ENCODE assay signal across 7 mouse cellular contexts in genomic region chr1:193370096-193370495, GRCm38 (mm10). TPM values are rescaled to one million over a fixed set of nuclear protein-coding genes. Genes with fewer than 3 reads are reported as not detected.
A peak's percentile ranks its signal among the peaks of the same experiment; 100 is the strongest.
DNase-seq lines count a peak whose midpoint lies in the region; ATAC-seq lines count a peak whose summit lies in the region.

Gene Camk1g (minus strand): TSS chr1:193370298.

- H3K4me1 ChIP-seq in forebrain, embryonic 13.5 days: peaks cover 35% of the 10 kb centered on the region
- H3K4me1 ChIP-seq in midbrain, embryonic 13.5 days (replicated peaks): peaks cover 40% of the 10 kb centered on the region

- peak within 1 kb of the TSS; percentile 45; the same call in 1 of the 2 replicates for H3K27ac ChIP-seq in forebrain, embryonic 13.5 days
- peak within 1 kb of the TSS; percentile 76 for H3K27ac ChIP-seq in midbrain, embryonic 13.5 days

- no peaks in the 10 kb centered on the region for H3K27me3 ChIP-seq in forebrain, embryonic 13.5 days
- no peaks in the 10 kb centered on the region for H3K27me3 ChIP-seq in midbrain, embryonic 13.5 days

- ATAC-seq in forebrain, embryonic 13.5 days: peak; percentile 88
- peak; percentile 93 for ATAC-seq in midbrain, embryonic 13.5 days

- WGBS in forebrain, embryonic 13.5 days: 0% methylated on average over 2 of the region's 2 CpGs
- 0% methylated on average over 2 of the region's 2 CpGs for WGBS in midbrain, embryonic 13.5 days

- H3K9ac ChIP-seq in forebrain, embryonic 13.5 days: peak within 1 kb of the TSS; percentile 72
- H3K9ac ChIP-seq in midbrain, embryonic 13.5 days (replicated peaks): peak within 1 kb of the TSS; percentile 77

- H3K4me3 ChIP-seq in forebrain, embryonic 13.5 days: peak within 1 kb of the TSS; percentile 48
- peak within 1 kb of the TSS; percentile 63 for H3K4me3 ChIP-seq in midbrain, embryonic 13.5 days (replicated peaks)

- H3K9me3 ChIP-seq in forebrain, embryonic 13.5 days (replicated peaks): no peaks in the 10 kb centered on the region
- H3K9me3 ChIP-seq in midbrain, embryonic 13.5 days: no peaks in the 10 kb centered on the region

- no peaks in the 10 kb centered on the region for H3K36me3 ChIP-seq in forebrain, embryonic 13.5 days (ENCODE audit: poor library complexity, severe bottlenecking)
- no peaks in the 10 kb centered on the region for H3K36me3 ChIP-seq in midbrain, embryonic 13.5 days

- peak within 1 kb of the TSS; percentile 77 for H3K4me2 ChIP-seq in forebrain, embryonic 13.5 days
- H3K4me2 ChIP-seq in midbrain, embryonic 13.5 days (replicated peaks): peak within 1 kb of the TSS; percentile 74

- peak; percentile 63 to 77 for DNase-seq in right cerebral cortex, postnatal 10 days (ENCODE audit: low spot score in 2 of 2)
- DNase-seq in right cerebral cortex, postnatal 4 days: no peak
- peak; percentile 45 for DNase-seq in kidney, postnatal 10 days
- DNase-seq in cerebellum, adult 9-10 months: no peak
- DNase-seq in cerebellum, postnatal 14 days: no peak

RNA-seq across cellular contexts. Expression of gene Camk1g, which starts in this region (rescaled TPM):
- polyA plus RNA-seq in forebrain, embryonic 13.5 days (2015; fragmentation: Nextera tagmentation; extraction: Ambion mirVana): 26.7 and 30.0 TPM in 2 replicates
- polyA plus RNA-seq in midbrain, embryonic 13.5 days (2015; fragmentation: Nextera tagmentation; extraction: Ambion mirVana): 42.5 and 43.0 TPM in 2 replicates

Comparison
In these comparisons a context has a peak if more than half of its experiments do, and no peak if none do; other contexts are left out.
1. DNase-seq: peak in right cerebral cortex, postnatal 10 days (2 of 2) and kidney, postnatal 10 days (single experiment); none in right cerebral cortex, postnatal 4 days (single experiment), cerebellum, adult 9-10 months (single experiment) and cerebellum, postnatal 14 days (0 of 2).